Mouse (Mus musculus) midbrain, postnatal 0 days (tissue): ENCODE data around the gene Ptprg. TPM values are rescaled to one million over a fixed set of nuclear protein-coding genes. Genes with fewer than 3 reads are reported as not detected.

Source experiments
- ATAC-seq: fragments of 200-750 bp; cut with Nextera tagmentation; 2 replicates; pipeline ENCODE4 v1.8.0; 2017; ENCODE audit warnings: moderate number of reproducible peaks, mild to moderate bottlenecking, moderate TSS enrichment, moderate library complexity; ENCODE audit not compliant: low FRiP score
- DNase-seq: peaks from one replicate; pipeline ENCODE4 v3.0.0-alpha.2; 2015; ENCODE audit warnings: low spot score
- H3K27ac ChIP-seq: fragments of 300-500 bp; sonication (generic); 2 replicates; pipeline ENCODE4 v1.5.1; 2014; ENCODE audit warnings: low read depth, mild to moderate bottlenecking, low read length, mixed read lengths
- H3K27me3 ChIP-seq: fragments of 300-500 bp; sonication (generic); 2 replicates; pipeline ENCODE4 v1.6.1; 2014; ENCODE audit warnings: low read length, control low read depth, mixed read lengths; ENCODE audit not compliant: insufficient read depth
- H3K36me3 ChIP-seq: fragments of 300-500 bp; sonication (generic); 2 replicates; pipeline ENCODE4 v1.6.1; 2014; ENCODE audit warnings: low read length, control low read depth, mixed read lengths; ENCODE audit not compliant: insufficient read depth
- H3K4me1 ChIP-seq: fragments of 300-500 bp; sonication (generic); 2 replicates; pipeline ENCODE4 v1.6.1; 2014; ENCODE audit warnings: mild to moderate bottlenecking, control low read depth, antibody characterized with exemption, low read length, mixed read lengths; ENCODE audit not compliant: insufficient read depth
- H3K4me2 ChIP-seq: fragments of 300-500 bp; sonication (generic); 2 replicates; pipeline ENCODE4 v1.6.1; 2014; ENCODE audit warnings: low read depth, mild to moderate bottlenecking, low read length, mixed read lengths; ENCODE audit not compliant: poor library complexity, severe bottlenecking
- H3K4me3 ChIP-seq: fragments of 300-500 bp; sonication (generic); 2 replicates; pipeline ENCODE4 v1.5.1; 2014; ENCODE audit warnings: low read depth, mild to moderate bottlenecking, low read length, moderate library complexity
- H3K9ac ChIP-seq: fragments of 300-500 bp; sonication (generic); replicated peaks from 2 replicates; pipeline ENCODE4 v1.6.1; 2014; ENCODE audit warnings: mild to moderate bottlenecking, low read length, moderate library complexity, mixed read lengths; ENCODE audit not compliant: poor library complexity, severe bottlenecking
- H3K9me3 ChIP-seq: fragments of 300-500 bp; sonication (generic); 2 replicates; pipeline ENCODE4 v1.6.1; 2016; ENCODE audit warnings: low read length, control low read depth
- CTCF ChIP-seq: IDR thresholded peaks from 2 replicates; pipeline ENCODE4 v1.5.1; 2016; ENCODE audit warnings: antibody characterized with exemption, mild to moderate bottlenecking
- WGBS: fragments of 180-500 bp; shearing (Covaris S2); extraction: QIAGEN DNeasy Blood & Tissue Kit; methylation state at CpG from one replicate; pipeline ENCODE4 v1.1.7; 2014; 5-methylcytosine and 5-hydroxymethylcytosine counted together
- polyA plus RNA-seq: library from polyadenylated mRNA; unstranded; fragments of >200 nt; fragmentation: Nextera tagmentation; extraction: Ambion mirVana; gene quantifications from 2 replicates; pipeline ENCODE4 v1.2.1, GENCODE M21; 2015
- total RNA-seq: library from RNA; depleted of rRNA; stranded (reverse); fragments of >200 nt; gene quantifications from 2 replicates; pipeline ENCODE4 v1.2.3, GENCODE M21; 2014

The Ptprg gene
- total and polyA plus RNA-seq, 2 experiments from 2014 or later = 25.7 to 84.9 TPM

DNA sequence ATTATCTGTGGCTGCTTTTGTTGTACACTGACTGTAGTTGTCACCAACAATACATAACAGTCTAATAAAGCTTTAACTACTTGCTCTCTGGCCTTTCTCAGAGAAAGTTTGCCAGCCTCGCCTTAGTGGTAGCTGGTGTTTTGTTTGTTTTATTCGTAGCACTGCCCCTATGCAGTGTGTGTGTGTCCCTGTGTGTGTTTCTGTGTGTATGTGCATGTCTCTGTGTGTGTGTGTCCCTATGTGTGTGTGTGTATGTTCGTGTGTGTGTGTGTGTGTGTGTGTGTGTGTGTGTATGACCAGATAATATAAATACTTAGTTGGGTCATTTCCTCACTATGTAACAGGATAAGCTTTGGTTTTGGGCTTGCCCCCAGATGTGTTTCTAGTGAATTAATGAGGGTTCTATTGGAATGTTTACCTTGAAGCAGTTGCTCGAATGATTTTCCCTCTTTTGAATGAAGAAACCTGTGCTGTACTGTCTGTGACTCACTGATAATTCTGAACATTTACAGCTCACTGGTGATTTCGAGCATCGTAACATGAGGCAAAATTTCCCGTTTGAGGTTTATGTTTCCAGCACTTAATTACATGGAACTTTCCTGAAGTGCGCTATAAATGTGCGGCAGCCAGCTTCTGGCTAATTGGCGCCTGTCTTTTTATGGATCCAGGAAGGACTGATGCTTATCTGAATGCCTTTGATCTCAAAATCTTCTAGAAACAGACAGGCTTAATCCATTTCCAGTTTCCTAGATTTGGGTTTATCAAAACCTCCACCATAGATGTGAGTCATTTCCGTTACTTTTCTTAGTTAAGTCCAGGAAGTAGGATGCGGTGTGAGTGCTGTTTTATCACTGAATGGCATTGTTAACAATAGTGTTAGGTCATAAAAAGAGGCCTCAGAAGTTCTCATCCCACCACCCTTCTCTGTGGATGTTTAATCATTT lies 546.3 kb downstream of the Ptprg start:
- H3K36me3 ChIP-seq = no peaks in the 10 kb centered on the region
- ATAC-seq (no peak), DNase-seq (no peak)
- no peaks in the 10 kb centered on the region for H3K9me3 ChIP-seq
- H3K27ac ChIP-seq = no peak overlapping the region
- no peaks in the 10 kb centered on the region for H3K4me1 ChIP-seq
- no peak for TF ChIP-seq CTCF
- WGBS = 68% methylated on average over 12 of the region's 12 CpGs
- H3K4me3 ChIP-seq = no peak overlapping the region
- H3K9ac ChIP-seq = no peak overlapping the region
- H3K4me2 ChIP-seq = no peak overlapping the region
- H3K27me3 ChIP-seq = no peaks in the 10 kb centered on the region

DNA sequence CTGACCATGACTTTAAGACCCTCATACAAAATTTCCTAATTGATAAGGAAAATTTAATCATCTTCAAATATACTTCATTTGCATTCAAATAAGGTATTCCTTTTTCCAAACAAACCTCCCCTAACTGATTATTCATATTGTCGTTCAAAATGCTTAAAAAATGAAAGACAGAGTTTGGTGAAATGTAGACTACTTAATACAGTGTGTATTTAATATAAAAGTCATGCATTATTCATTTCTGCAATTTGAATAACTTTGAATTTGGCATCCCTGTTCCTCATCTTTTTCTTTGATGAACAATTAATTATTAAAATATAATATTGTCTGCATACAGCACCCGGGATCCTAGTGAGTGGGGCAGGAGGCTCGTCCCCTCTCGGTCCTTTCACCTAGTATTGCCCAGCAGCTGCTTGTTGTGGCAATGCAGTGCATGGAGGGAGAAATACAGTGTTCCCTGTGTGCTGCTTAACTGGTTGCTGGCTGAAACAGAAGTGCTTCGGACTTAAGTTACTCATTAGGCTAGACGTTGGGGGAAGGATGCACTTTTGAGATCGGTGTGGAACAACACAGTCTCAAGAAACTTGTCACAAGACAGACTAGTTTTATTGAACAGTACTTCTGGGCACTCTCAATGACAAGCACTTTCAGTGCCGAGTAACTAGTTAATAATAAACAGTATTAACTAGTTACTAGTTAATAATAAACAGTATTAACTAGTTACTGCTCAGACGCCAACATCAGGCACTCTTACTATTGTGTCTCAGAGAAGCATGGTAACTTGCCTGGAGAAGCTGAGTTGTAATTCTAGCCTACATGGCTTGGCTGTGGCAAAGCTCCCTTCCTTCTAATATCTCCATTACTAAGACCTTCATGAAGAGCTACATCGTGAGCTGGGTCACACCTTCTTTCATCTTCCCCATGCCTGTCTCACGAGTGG lies 549.3 kb downstream of the Ptprg start:
- Histone ChIP-seq H3K4me2 (no peak overlapping the region), H3K27me3 (no peaks in the 10 kb centered on the region), H3K36me3 (no peaks in the 10 kb centered on the region), H3K4me3 (no peak overlapping the region), H3K9me3 (no peaks in the 10 kb centered on the region), H3K27ac (no peak overlapping the region), H3K9ac (no peak overlapping the region), H3K4me1 (no peaks in the 10 kb centered on the region)
- ATAC-seq (no peak), DNase-seq (no peak)
- no peak for TF ChIP-seq CTCF
- WGBS = 67% methylated on average over 11 of the region's 11 CpGs

DNA sequence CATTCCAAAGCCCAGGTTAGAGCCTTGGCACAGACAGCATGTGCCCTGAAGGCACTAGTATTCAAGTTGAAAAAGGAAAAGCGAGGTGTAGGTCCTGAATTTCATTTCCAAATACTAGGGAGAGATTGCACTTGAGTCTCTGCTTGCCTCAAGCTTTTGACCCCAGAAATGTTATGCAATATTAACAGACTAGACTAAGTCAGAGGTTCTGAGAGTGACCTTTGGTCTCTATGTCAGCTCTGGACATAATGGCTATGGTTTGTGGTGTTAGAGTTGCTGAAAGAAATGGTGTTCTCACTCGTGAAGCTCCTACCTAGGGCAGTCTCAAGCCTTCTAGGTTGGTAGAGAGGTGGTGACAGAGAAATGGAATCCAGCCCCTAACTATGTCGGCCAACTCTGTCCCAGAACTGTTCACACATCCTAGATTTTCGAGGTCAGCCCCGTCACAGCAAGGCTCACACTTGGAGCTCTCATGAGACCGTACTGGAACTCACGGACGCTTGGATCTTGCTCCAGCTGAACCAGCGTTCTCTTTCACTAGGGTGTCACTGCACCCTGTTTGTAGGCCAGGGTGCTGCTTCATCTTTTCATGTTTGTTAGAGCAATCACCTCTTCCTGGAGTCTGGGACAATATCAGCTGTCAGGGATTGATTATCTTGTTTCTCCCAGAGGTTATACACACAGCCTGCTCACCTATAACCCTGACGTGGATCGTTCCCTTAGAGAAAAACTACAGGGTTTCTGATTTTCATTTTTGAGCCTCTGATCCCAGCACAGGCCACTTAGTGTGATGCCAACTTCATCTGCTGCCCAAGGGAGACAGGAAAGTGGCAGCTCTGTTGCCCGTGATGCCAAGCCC lies 551.2 kb downstream of the Ptprg start:
- no peak overlapping the region for H3K27ac ChIP-seq
- no peaks in the 10 kb centered on the region for H3K27me3 ChIP-seq
- WGBS = 87% methylated on average over 12 of the region's 12 CpGs
- no peaks in the 10 kb centered on the region for H3K36me3 ChIP-seq
- no peaks in the 10 kb centered on the region for H3K4me1 ChIP-seq
- H3K4me3 ChIP-seq = no peak overlapping the region
- H3K9ac ChIP-seq = no peak overlapping the region
- no peak for ATAC-seq
- H3K9me3 ChIP-seq = no peaks in the 10 kb centered on the region
- H3K4me2 ChIP-seq = no peak overlapping the region
- no peak for DNase-seq
- TF ChIP-seq CTCF = no peak

DNA sequence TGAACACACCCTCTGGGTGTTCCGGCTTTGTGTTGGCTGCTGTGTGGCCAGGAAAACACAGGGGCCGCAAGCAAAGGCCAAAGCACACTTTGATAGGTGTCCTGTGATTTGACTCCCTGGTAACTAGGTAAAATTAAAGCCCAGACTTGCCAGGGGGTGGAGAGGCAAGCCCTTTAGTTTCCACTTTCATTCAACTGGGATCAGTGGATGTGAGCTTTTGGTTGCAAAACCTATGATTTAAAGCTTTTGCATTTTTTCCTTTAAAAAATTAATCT lies 551.8 kb downstream of the Ptprg start:
- ATAC-seq (no peak), DNase-seq (no peak)
- Histone ChIP-seq H3K9me3 (no peaks in the 10 kb centered on the region), H3K4me1 (no peaks in the 10 kb centered on the region), H3K36me3 (no peaks in the 10 kb centered on the region), H3K27me3 (no peaks in the 10 kb centered on the region), H3K9ac (no peak overlapping the region), H3K4me2 (no peak overlapping the region), H3K4me3 (no peak overlapping the region), H3K27ac (no peak overlapping the region)
- TF ChIP-seq CTCF = no peak
- 83% methylated on average over 2 of the region's 2 CpGs for whole genome bisulfite sequencing

DNA sequence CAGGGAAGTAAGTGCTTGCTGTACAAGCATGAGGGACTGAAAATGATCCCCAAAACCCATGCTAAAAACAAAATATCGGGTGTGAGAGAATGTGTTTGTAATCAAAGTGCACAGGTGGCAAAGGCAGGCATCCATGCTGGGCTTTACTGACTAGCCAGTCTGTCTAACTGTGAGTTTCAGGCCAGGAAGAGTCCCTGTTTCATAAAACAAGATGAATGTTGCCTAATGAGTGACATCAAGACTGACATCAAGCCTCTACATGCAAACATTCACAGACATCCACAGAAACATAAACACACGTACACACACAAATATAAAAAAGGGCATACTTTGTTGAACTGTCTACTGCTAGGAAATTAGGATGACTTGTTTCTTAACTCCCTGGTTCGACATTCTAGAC lies 552.3 kb downstream of the Ptprg start:
- Histone ChIP-seq H3K27ac (no peak overlapping the region), H3K9ac (no peak overlapping the region), H3K4me3 (no peak overlapping the region), H3K27me3 (no peaks in the 10 kb centered on the region), H3K36me3 (no peaks in the 10 kb centered on the region), H3K4me2 (no peak overlapping the region), H3K9me3 (no peaks in the 10 kb centered on the region), H3K4me1 (no peaks in the 10 kb centered on the region)
- ATAC-seq (no peak), DNase-seq (no peak)
- 93% methylated on average over 3 of the region's 3 CpGs for WGBS
- TF ChIP-seq CTCF = no peak
